Mouse (Mus musculus): Measurements from ENCODE around the gene Prr30. TPM values are rescaled to one million over a fixed set of nuclear protein-coding genes. Genes with fewer than 3 reads are reported as not detected.
A peak's percentile ranks its signal among the peaks of the same experiment; 100 is the strongest.
"Not testable (repeated sequence)": the region's sequence is repeated elsewhere in the genome, so short reads cannot be mapped to it uniquely, and the experiment has no call there.

The Prr30 gene
- not detected in 2 replicates for polyA plus RNA-seq (2015; fragmentation: Nextera tagmentation; extraction: Ambion mirVana)

GRCm38 (mm10) chr14:101200230-101200629 is at the start of gene Prr30:
TSS of gene Prr30 (minus strand) at chr14:101200330.
- 70% methylated on average over 4 of the region's 4 CpGs for WGBS
- no peak for ATAC-seq
- no peaks in the 10 kb centered on the region for H3K36me3 ChIP-seq
- H3K4me1 ChIP-seq (replicated peaks): no peaks in the 10 kb centered on the region
- H3K4me2 ChIP-seq (replicated peaks): no peak within 1 kb of the TSS
- H3K9ac ChIP-seq (replicated peaks): no peak within 1 kb of the TSS
- H3K27ac ChIP-seq: no peak within 1 kb of the TSS
- no peak within 1 kb of the TSS for H3K4me3 ChIP-seq (replicated peaks)
- no peaks in the 10 kb centered on the region for H3K9me3 ChIP-seq
- no peaks in the 10 kb centered on the region for H3K27me3 ChIP-seq

GRCm38 (mm10) chr14:101246793-101247192 is 46.7 kb upstream of the Prr30 start:
- Histone ChIP-seq H3K4me2 (replicated peaks) (no peak overlapping the region), H3K36me3 (no peaks in the 10 kb centered on the region), H3K9ac (replicated peaks) (no peak overlapping the region), H3K27me3 (no peaks in the 10 kb centered on the region), H3K4me3 (replicated peaks) (no peak overlapping the region), H3K4me1 (replicated peaks) (no peaks in the 10 kb centered on the region), H3K9me3 (no peaks in the 10 kb centered on the region; the same call in 1 of the 2 replicates), H3K27ac (no peak overlapping the region)
- ATAC-seq: no peak
- WGBS: 79% methylated on average over 3 of the region's 3 CpGs

GRCm38 (mm10) chr14:101245706-101246105 is 45.6 kb upstream of the Prr30 start:
- WGBS: 62% methylated on average over 7 of the region's 7 CpGs
- Histone ChIP-seq H3K36me3 (no peaks in the 10 kb centered on the region), H3K9ac (replicated peaks) (no peak overlapping the region), H3K27ac (no peak overlapping the region), H3K27me3 (no peaks in the 10 kb centered on the region), H3K9me3 (no peaks in the 10 kb centered on the region), H3K4me1 (replicated peaks) (no peaks in the 10 kb centered on the region), H3K4me3 (replicated peaks) (no peak overlapping the region), H3K4me2 (replicated peaks) (no peak overlapping the region)
- ATAC-seq: no peak

GRCm38 (mm10) chr14:101244441-101244840 is 44.3 kb upstream of the Prr30 start:
- 79% methylated on average over 3 of the region's 3 CpGs for WGBS
- H3K36me3 ChIP-seq; H3K27ac ChIP-seq; H3K27me3 ChIP-seq; H3K9ac ChIP-seq (replicated peaks); H3K4me1 ChIP-seq (replicated peaks); H3K4me2 ChIP-seq (replicated peaks); ATAC-seq; H3K4me3 ChIP-seq (replicated peaks); H3K9me3 ChIP-seq: not testable (repeated sequence)

- no peak overlapping the region for H3K27ac ChIP-seq
- no peak overlapping the region for H3K9ac ChIP-seq (replicated peaks)
- WGBS: 94% methylated on average over 1 of the region's 1 CpGs
- no peaks in the 10 kb centered on the region for H3K36me3 ChIP-seq
- no peak overlapping the region for H3K4me3 ChIP-seq (replicated peaks)
- no peaks in the 10 kb centered on the region for H3K27me3 ChIP-seq
- ATAC-seq: no peak
- no peaks in the 10 kb centered on the region for H3K9me3 ChIP-seq
- H3K4me1 ChIP-seq (replicated peaks): no peaks in the 10 kb centered on the region
- no peak overlapping the region for H3K4me2 ChIP-seq (replicated peaks)
Observed at GRCm38 (mm10) chr14:101237965-101238364, 37.8 kb upstream of the Prr30 start.

GRCm38 (mm10) chr14:101229068-101229467 is 28.9 kb upstream of the Prr30 start:
- no peak overlapping the region for H3K4me3 ChIP-seq (replicated peaks)
- H3K36me3 ChIP-seq: no peaks in the 10 kb centered on the region
- H3K9me3 ChIP-seq: no peaks in the 10 kb centered on the region
- peak; percentile 72; the same call in 1 of the 2 replicates for ATAC-seq
- H3K27ac ChIP-seq: no peak overlapping the region
- H3K4me1 ChIP-seq (replicated peaks): 0 out of 2 replicates have a peak, but pooled peaks cover 4% of the 10 kb centered on the region
- no peak overlapping the region for H3K4me2 ChIP-seq (replicated peaks)
- 40% methylated on average over 4 of the region's 4 CpGs for WGBS
- no peaks in the 10 kb centered on the region for H3K27me3 ChIP-seq
- H3K9ac ChIP-seq (replicated peaks): no peak overlapping the region

GRCm38 (mm10) chr14:101222319-101222718 is 22.2 kb upstream of the Prr30 start:
- Histone ChIP-seq H3K27me3 (no peaks in the 10 kb centered on the region), H3K9ac (replicated peaks) (no peak overlapping the region), H3K4me1 (replicated peaks) (no peaks in the 10 kb centered on the region), H3K36me3 (no peaks in the 10 kb centered on the region), H3K9me3 (no peaks in the 10 kb centered on the region), H3K27ac (no peak overlapping the region), H3K4me3 (replicated peaks) (no peak overlapping the region), H3K4me2 (replicated peaks) (no peak overlapping the region)
- ATAC-seq: no peak
- WGBS: 90% methylated on average over 8 of the region's 8 CpGs

GRCm38 (mm10) chr14:101172258-101172657 is 27.9 kb downstream of the Prr30 start:
- no peaks in the 10 kb centered on the region for H3K36me3 ChIP-seq
- no peak overlapping the region for H3K4me2 ChIP-seq (replicated peaks)
- H3K27me3 ChIP-seq: no peaks in the 10 kb centered on the region
- no peaks in the 10 kb centered on the region for H3K9me3 ChIP-seq
- no peak overlapping the region for H3K9ac ChIP-seq (replicated peaks)
- no peak for ATAC-seq
- H3K4me3 ChIP-seq (replicated peaks): no peak overlapping the region
- no peaks in the 10 kb centered on the region for H3K4me1 ChIP-seq (replicated peaks)
- 84% methylated on average over 4 of the region's 4 CpGs for WGBS
- H3K27ac ChIP-seq: no peak overlapping the region
